Mouse (Mus musculus) T-helper 17 cell (primary cell): ENCODE measurements at regions not wholly inside any gene's neighbourhood (a gene's known extent, or its start where the extent isn't known, plus 50 kb on each side); places are given as distances from the start of the nearest gene placed in this dataset.

Source experiments
- in situ Hi-C, 2 experiments: fragments of 300-600 bp; cut with MboI, MseI; formaldehyde crosslinking; loops; 1 replicate in 1 of 2; 2 replicates in 1 of 2; pipeline ENCODE4 v1.15.1; 2025; ENCODE audit warnings: high pct_unique_total_duplicates in 2 of 2

GRCm38 (mm10) chr19:55985518-55985917 lies 243.9 kb downstream of the Tcf7l2 start:
- in situ Hi-C loops: no loop called here

- in situ Hi-C loops: no loop called here
Observed at GRCm38 (mm10) chr19:55991791-55992726, 250.4 kb downstream of the Tcf7l2 start.

GRCm38 (mm10) chr19:55992727-55993066 lies 251.1 kb downstream of the Tcf7l2 start:
- in situ Hi-C loops: no loop called here

- in situ Hi-C loops: no loop called here
Observed at GRCm38 (mm10) chr19:55995721-55996120, 254.1 kb downstream of the Tcf7l2 start.

GRCm38 (mm10) chr19:55998454-55999180 lies 257.0 kb downstream of the Tcf7l2 start:
- in situ Hi-C loops: no loop called here

- in situ Hi-C loops: no loop called here
Observed at GRCm38 (mm10) chr19:55999409-55999808, 257.8 kb downstream of the Tcf7l2 start.

GRCm38 (mm10) chr19:56001428-56001827 lies 259.8 kb downstream of the Tcf7l2 start:
- in situ Hi-C loops: no loop called here

DNA sequence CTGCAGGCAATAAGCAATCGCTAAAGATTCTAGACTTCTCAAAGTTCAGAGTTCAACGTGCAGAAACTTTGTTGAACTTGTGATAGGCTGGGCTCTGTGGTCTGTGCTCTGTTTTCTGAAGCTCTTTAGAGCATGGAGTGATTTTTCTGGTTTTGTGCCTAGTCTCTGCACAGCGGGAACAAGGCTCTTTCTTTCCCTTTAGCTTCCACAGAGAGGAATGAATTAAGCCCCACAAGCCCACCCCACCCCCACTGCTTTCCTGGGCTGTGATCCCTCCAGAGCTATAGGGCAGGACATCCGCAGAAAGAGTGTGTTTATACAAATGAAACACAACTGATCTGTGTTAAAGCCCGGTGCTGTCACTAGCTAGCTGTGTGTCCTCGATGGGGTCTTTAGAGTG lies 264.3 kb downstream of the Tcf7l2 start:
- in situ Hi-C loops: loop anchor here in 1 of 2 experiments (5.0 kb wide), 1 partner anchor 49 kb away; no protein-coding TSS in a partner anchor

- in situ Hi-C loops: loop anchor here in 1 of 2 experiments (5.0 kb wide), 1 partner anchor 50 kb away; no protein-coding TSS in a partner anchor
Observed at GRCm38 (mm10) chr19:56007433-56007832, 265.8 kb downstream of the Tcf7l2 start.

- in situ Hi-C loops: no loop called here
Observed at GRCm38 (mm10) chr19:56010766-56011165, 269.1 kb downstream of the Tcf7l2 start.

- in situ Hi-C loops: no loop called here
Observed at GRCm38 (mm10) chr19:56011292-56011691, 269.7 kb downstream of the Tcf7l2 start.

DNA sequence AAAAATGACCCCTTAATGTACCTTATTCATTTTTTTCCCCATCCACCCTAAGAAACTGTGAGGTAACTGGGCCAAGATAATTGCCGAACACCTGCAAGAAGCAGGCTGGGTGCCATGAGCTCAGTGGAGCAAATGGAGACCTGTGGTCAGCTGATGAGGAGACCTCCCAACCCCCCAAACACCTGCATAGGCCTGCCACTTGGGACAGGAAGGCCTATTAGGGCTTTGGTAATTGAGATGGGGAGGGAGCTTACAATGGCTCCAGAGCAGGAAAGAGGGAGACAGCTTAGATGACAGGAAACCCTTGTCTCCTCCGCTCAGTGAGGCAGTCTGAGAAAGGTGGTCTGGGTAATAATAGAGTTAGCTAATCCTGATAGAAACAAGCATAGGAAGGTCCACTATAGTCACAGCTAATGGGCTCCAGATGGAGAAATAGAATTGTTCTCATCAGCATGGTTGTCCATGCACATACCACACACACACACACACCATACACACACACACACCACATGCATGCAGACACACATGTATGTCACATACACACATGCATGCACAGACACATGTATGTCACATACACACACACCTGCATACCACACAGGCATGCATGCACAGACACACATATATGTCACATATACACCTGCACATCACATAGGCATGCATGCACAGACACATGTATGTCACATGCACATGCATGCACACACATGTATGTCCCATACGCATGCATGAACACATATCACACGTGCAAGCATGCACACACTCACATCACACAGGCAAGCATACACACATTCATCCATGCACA lies 270.2 kb upstream of the Habp2 start:
- in situ Hi-C loops: no loop called here

- in situ Hi-C loops: no loop called here
Observed at GRCm38 (mm10) chr19:56017524-56017923, 269.4 kb upstream of the Habp2 start.

DNA sequence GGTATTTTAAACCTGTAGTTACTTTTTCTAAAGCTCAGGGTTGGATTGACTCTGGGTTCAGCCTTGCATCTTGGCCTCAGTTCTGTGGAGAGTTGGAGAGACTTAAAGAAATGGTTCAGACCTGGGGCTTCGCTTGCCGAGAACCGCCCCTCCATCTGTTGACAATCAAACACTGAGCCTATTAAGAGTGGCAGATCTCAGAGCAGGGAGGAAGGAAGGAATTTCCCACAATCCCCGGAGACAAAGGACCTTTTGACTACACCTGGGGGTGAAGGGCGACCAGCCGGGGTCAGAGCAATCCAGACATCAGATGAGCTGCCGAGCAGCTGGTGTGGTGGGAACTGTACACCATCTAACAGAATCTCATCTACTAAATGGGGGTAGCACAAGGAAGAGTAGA lies 267.8 kb upstream of the Habp2 start:
- in situ Hi-C loops: no loop called here

- in situ Hi-C loops: no loop called here
Observed at GRCm38 (mm10) chr19:56022348-56022747, 264.6 kb upstream of the Habp2 start.

GRCm38 (mm10) chr19:56024599-56024998 lies 262.3 kb upstream of the Habp2 start:
- in situ Hi-C loops: no loop called here

DNA sequence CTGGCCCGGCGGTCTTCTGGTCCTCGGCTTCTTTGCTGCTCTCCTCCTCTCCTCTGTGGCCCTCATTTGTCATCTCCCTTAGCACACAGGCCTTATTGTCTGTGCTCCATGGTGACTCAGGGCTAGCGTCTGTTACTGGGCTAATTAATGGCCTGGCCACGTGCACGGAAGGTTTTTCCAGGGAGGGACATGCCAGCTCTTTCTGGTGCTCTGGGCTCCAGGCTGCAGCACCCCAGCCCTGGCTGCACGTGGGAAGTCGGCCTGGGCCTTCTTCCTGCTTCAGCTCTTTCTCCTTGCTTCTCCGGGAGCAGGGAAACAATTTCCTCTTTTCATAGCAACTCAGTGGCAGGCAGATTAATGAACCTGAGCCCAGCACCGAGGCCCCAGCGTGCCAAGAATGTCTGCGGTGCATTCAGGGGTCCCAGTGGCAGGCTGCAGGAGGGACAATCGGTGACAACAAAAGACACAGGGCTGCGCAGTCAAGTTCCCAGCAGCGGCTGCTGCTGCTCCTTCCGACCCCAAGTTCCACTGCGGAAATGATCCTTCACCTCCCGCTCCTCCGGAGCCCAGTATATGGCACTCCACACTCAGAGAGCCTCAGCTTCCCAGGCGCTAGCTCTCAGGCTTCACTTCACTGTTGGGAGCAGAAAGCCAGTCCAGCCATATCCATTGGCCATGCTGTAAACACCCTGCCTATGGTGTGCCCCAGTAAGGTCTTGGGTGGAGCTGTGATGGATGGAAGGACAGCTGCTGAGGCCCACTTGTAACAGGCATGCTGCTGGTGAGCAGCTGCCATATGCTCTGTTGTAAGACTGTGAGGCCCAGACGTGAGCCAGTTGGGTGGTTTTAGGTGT lies 257.3 kb upstream of the Habp2 start:
- in situ Hi-C loops: no loop called here

DNA sequence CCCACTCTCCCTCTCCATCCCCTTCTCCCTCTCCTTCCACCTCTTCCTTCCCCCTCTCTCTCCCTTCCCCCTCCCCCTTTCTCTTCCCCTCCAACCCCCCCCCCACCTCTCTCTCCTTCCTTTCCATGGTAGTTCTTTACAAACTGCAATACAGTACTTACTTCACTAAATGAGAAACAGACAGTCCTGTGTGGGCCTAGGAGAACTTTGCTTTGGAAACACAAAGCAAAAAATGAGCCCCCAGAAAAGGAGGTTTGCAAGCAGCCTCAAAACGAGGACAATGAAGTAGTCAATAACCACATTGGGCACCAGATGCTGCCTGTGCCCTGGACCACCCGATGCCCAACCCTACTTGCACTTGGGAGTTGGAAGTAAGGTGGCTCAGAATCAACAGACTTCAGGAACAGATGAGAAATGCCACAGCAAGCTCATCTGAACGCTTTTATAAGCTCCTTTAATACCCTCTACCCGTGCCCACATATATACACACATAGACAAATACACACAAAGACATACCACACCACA lies 256.5 kb upstream of the Habp2 start:
- in situ Hi-C loops: no loop called here

GRCm38 (mm10) chr19:56034552-56034951 lies 252.4 kb upstream of the Habp2 start:
- in situ Hi-C loops: no loop called here

- in situ Hi-C loops: no loop called here
Observed at GRCm38 (mm10) chr19:56037584-56037983, 249.4 kb upstream of the Habp2 start.
